Mouse (Mus musculus) limb, embryonic 14.5 days (tissue): ENCODE measurements around the gene Mlip. TPM values are rescaled to one million over a fixed set of nuclear protein-coding genes. Genes with fewer than 3 reads are reported as not detected.

ENCODE experiments used
- ATAC-seq: fragments of 200-750 bp; cut with Nextera tagmentation; 2 replicates; pipeline ENCODE4 v1.8.0; 2017; ENCODE audit warnings: low read depth, moderate number of reproducible peaks, moderate TSS enrichment; ENCODE audit not compliant: low FRiP score
- DNase-seq: peaks from one replicate; pipeline ENCODE4 v3.0.0-alpha.2; 2015; ENCODE audit warnings: low spot score
- H3K27ac ChIP-seq: fragments of 300-500 bp; sonication (generic); replicated peaks from 2 replicates; pipeline ENCODE4 v1.5.1; 2014; ENCODE audit warnings: low read depth, mild to moderate bottlenecking, low read length, moderate library complexity, mixed read lengths
- H3K27me3 ChIP-seq: fragments of 300-500 bp; sonication (generic); 2 replicates; pipeline ENCODE4 v1.6.1; 2014; ENCODE audit warnings: low read length, mixed read lengths; ENCODE audit not compliant: control insufficient read depth, insufficient read depth
- H3K36me3 ChIP-seq: fragments of 300-500 bp; sonication (generic); 2 replicates; pipeline ENCODE4 v1.6.1; 2014; ENCODE audit warnings: mild to moderate bottlenecking, low read length, moderate library complexity, mixed read lengths; ENCODE audit not compliant: control insufficient read depth, insufficient read depth
- H3K4me1 ChIP-seq: fragments of 300-500 bp; sonication (generic); 2 replicates; pipeline ENCODE4 v1.6.1; 2014; ENCODE audit warnings: antibody characterized with exemption, low read length, mixed read lengths; ENCODE audit not compliant: control insufficient read depth, insufficient read depth
- H3K4me2 ChIP-seq: fragments of 300-500 bp; sonication (generic); replicated peaks from 2 replicates; pipeline ENCODE4 v1.6.1; 2014; ENCODE audit warnings: low read depth, mild to moderate bottlenecking, low read length, moderate library complexity; ENCODE audit not compliant: severe bottlenecking
- H3K4me3 ChIP-seq: fragments of 300-500 bp; sonication (generic); replicated peaks from 2 replicates; pipeline ENCODE4 v1.5.1; 2014; ENCODE audit warnings: low read length
- H3K9ac ChIP-seq: fragments of 300-500 bp; sonication (generic); 2 replicates; pipeline ENCODE4 v1.6.1; 2014; ENCODE audit warnings: mild to moderate bottlenecking, low read depth, low read length, moderate library complexity; ENCODE audit not compliant: severe bottlenecking
- H3K9me3 ChIP-seq: fragments of 300-500 bp; sonication (generic); 2 replicates; pipeline ENCODE4 v1.6.1; 2016; ENCODE audit warnings: low read length; ENCODE audit not compliant: control insufficient read depth
- POLR2A ChIP-seq: fragments of 200-500 bp; IDR thresholded peaks from 2 replicates; pipeline ENCODE4 v1.8.0; 2012; ENCODE audit warnings: inconsistent platforms, mild to moderate bottlenecking, moderate library complexity, borderline replicate concordance; ENCODE audit not compliant: insufficient read depth, insufficient read length; ENCODE audit errors: extremely low read depth
- WGBS: fragments of 180-500 bp; shearing (Covaris S2); extraction: QIAGEN DNeasy Blood & Tissue Kit; methylation state at CpG from one replicate; pipeline ENCODE4 v1.1.7; 2014; 5-methylcytosine and 5-hydroxymethylcytosine counted together
- polyA plus RNA-seq, 2 experiments: library from polyadenylated mRNA; depleted of rRNA in 1 of 2; stranded (reverse) in 1 of 2; unstranded in 1 of 2; fragments of >200 nt; fragmentation: Nextera tagmentation in 1 of 2; extraction: Ambion mirVana in 1 of 2; gene quantifications; 2 replicates each; pipeline versions ENCODE4 v1.2.1 to v1.2.3; 2012 to 2014

Mlip gene
- polyA plus RNA-seq, 2 experiments = 0.80 to 1.6 TPM

DNA sequence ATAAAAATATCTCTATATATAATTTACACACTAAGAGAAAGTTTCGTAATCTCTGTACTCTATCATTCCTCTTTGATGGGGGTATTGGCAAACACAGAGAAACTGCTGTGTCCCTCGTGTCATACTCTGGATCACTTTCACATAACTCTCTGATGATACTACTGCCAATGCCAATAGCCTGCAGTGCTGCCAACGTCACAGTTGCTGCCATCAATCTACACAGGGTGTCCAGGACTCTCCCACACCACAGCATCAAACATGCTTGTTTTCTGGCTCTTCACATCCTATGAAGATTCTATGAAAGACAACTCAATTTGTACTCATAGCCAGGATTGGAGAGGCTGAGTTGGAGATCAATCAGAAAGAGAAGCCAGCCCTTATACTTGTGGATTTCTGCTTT, 17.4 kb downstream of the Mlip start:
- Histone ChIP-seq H3K9ac (no peak overlapping the region), H3K4me1 (no peaks in the 10 kb centered on the region; the same call in 1 of the 2 replicates), H3K27ac (no peak overlapping the region), H3K4me3 (no peak overlapping the region), H3K4me2 (no peak overlapping the region), H3K9me3 (no peaks in the 10 kb centered on the region), H3K27me3 (no peaks in the 10 kb centered on the region), H3K36me3 (no peaks in the 10 kb centered on the region)
- WGBS = 69% methylated on average over 3 of the region's 3 CpGs
- DNase-seq (no peak), ATAC-seq (no peak)
- no peak for TF ChIP-seq POLR2A

DNA sequence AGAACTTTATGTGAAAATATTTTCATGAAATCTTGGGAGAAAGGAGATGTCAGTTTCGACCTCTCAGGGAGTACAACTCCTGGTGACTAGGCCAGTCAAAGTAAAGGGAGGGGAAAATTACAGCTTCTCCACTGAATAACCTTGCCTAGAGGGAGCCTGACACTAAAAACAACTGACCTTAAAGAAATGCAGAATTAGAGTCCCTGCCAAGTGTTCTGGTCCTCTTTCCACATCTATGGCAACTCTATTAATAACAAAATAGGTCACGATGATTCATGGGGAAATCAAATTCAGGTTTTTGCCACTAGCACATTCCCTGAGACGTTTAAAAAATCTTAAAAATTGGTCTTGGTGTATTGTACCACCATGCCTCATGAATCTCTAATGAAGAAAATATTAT, 34.4 kb downstream of the Mlip start:
- Histone ChIP-seq H3K27ac (no peak overlapping the region), H3K9me3 (no peaks in the 10 kb centered on the region), H3K4me1 (no peaks in the 10 kb centered on the region), H3K9ac (no peak overlapping the region), H3K27me3 (no peaks in the 10 kb centered on the region), H3K36me3 (no peaks in the 10 kb centered on the region), H3K4me2 (no peak overlapping the region), H3K4me3 (no peak overlapping the region)
- TF ChIP-seq POLR2A = no peak
- 76% methylated on average over 3 of the region's 3 CpGs for WGBS
- ATAC-seq (no peak), DNase-seq (no peak)

DNA sequence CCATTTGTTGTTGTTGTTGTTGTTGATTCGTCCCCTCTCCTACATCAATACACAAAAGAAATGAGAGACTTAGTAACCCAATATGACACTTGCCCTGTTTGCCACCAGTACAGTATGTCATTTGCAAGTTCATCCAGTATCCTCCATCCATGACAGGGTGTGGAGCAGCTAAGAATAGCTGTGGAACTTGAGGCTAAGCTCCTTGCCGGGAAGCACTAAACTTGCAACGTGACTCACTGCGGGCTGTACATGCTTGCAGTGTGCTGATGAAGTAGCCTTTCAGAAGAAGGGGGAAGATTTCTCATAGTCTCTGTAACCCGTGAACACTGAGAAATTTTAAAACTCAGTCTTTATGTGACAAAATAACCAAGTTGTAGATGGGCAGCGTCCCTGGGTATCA, 42.2 kb downstream of the Mlip start:
- DNase-seq (no peak), ATAC-seq (no peak)
- TF ChIP-seq POLR2A = no peak
- H3K36me3 ChIP-seq = no peaks in the 10 kb centered on the region
- no peak overlapping the region for H3K4me3 ChIP-seq
- no peak overlapping the region for H3K4me2 ChIP-seq
- H3K4me1 ChIP-seq = no peaks in the 10 kb centered on the region
- H3K27me3 ChIP-seq = no peaks in the 10 kb centered on the region
- H3K27ac ChIP-seq = no peak overlapping the region
- H3K9ac ChIP-seq = no peak overlapping the region
- no peaks in the 10 kb centered on the region for H3K9me3 ChIP-seq
- 78% methylated on average over 6 of the region's 6 CpGs for WGBS

DNA sequence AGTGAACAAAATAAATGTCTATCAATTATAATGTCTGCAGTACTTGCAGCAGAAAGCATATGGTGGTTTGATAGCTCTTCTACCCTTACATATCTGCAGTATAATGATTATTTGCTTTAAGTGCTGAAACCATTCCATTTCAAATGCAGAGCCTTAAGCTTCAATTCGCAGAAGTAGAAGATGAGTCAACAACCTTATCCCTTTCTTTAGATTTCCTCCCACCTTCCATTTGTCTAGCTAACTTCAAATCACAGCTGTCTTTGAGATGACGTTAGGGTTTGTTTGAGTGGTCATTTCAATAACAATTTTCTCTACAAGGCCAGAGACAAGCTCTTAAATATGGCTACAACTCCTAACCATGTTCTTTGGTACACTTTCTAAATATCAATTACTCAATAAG, 47.4 kb downstream of the Mlip start:
- H3K27ac ChIP-seq = no peak overlapping the region
- WGBS = 83% methylated on average over 2 of the region's 2 CpGs

DNA sequence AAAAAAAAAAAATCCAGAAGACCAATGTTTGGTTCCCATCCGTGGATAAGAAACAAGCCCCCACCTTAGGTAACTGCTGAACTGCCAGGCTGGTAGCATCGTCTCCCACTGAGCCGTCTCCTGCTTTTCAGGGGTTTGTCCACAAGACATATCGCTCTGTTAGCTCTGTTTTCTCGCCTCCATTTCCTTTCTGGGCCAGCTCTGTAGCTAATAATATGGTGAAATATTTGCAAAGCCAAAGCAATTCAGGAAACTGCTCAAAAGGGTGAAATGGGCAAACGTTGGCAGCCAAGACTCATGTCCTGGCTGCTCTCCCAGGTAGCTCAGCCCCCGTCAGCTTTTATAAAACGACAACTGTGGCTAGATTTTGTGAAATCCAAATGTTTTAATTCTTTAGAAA, 50.4 kb downstream of the Mlip start:
- H3K27ac ChIP-seq = no peak overlapping the region
- H3K4me2 ChIP-seq = no peak overlapping the region
- H3K4me1 ChIP-seq = no peaks in the 10 kb centered on the region
- ATAC-seq = no peak
- no peak for TF ChIP-seq POLR2A
- H3K27me3 ChIP-seq = no peaks in the 10 kb centered on the region
- no peak overlapping the region for H3K4me3 ChIP-seq
- DNase-seq = no peak
- WGBS = 60% methylated on average over 8 of the region's 8 CpGs
- no peaks in the 10 kb centered on the region for H3K9me3 ChIP-seq
- no peak overlapping the region for H3K9ac ChIP-seq
- no peaks in the 10 kb centered on the region for H3K36me3 ChIP-seq

More for the DNA sequence above, 47.4 kb downstream of the Mlip start:
- ATAC-seq = no peak
- Histone ChIP-seq H3K27me3 (no peaks in the 10 kb centered on the region), H3K36me3 (no peaks in the 10 kb centered on the region), H3K4me2 (no peak overlapping the region), H3K4me3 (no peak overlapping the region), H3K4me1 (no peaks in the 10 kb centered on the region), H3K9ac (no peak overlapping the region), H3K9me3 (no peaks in the 10 kb centered on the region)
- TF ChIP-seq POLR2A = no peak
- no peak for DNase-seq

DNA sequence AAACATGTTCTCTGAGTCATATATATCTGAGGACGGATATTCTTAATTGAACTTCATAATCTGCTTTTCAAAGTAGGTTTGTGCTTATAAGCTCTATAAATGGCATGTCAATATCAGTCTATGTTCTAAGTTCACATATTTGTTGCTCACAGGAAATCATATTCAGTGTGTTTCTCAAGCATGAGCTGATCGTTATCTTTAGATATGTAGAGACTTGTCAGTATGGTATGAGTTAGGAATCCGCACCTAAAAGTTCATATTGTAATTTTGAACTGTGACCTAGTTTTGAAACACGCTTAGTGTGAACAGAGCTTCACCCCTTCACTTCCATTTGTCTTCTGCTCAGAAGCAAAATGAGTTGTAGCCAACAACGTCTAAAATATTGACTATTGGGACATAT, 64.8 kb downstream of the Mlip start:
- Histone ChIP-seq H3K27ac (no peak overlapping the region), H3K9ac (no peak overlapping the region), H3K27me3 (no peaks in the 10 kb centered on the region), H3K4me2 (no peak overlapping the region), H3K9me3 (no peaks in the 10 kb centered on the region), H3K4me3 (no peak overlapping the region), H3K36me3 (no peaks in the 10 kb centered on the region), H3K4me1 (no peaks in the 10 kb centered on the region)
- TF ChIP-seq POLR2A = no peak
- no peak for ATAC-seq
- 87% methylated on average over 5 of the region's 5 CpGs for WGBS
- no peak for DNase-seq
